Mouse (Mus musculus): Measurements from ENCODE around the gene Sspo. TPM values are rescaled to one million over a fixed set of nuclear protein-coding genes. Genes with fewer than 3 reads are reported as not detected.
A peak's percentile ranks its signal among the peaks of the same experiment; 100 is the strongest.

The Sspo gene
- polyA plus RNA-seq, 1 experiment from 2014 or later, result 0.05 TPM

- no peak overlapping the region for H3K4me2 ChIP-seq (replicated peaks; ENCODE audit: low read depth, low read length)
- no peak overlapping the region for H3K27ac ChIP-seq (ENCODE audit: low read depth, low read length)
- ATAC-seq (ENCODE audit: low FRiP score) (no peak), DNase-seq (ENCODE audit: low spot score) (no peak)
- H3K9ac ChIP-seq (ENCODE audit: low read depth, low read length), result no peak overlapping the region
- H3K4me3 ChIP-seq (ENCODE audit: low read depth, low read length), result no peak overlapping the region
- H3K27me3 ChIP-seq (ENCODE audit: control insufficient read depth, insufficient read depth, low read length), result no peaks in the 10 kb centered on the region
- H3K9me3 ChIP-seq (ENCODE audit: control insufficient read depth, low read length), result no peaks in the 10 kb centered on the region
- H3K4me1 ChIP-seq (replicated peaks; ENCODE audit: control insufficient read depth, insufficient read depth, low read length), result peaks cover 4% of the 10 kb centered on the region
- no peaks in the 10 kb centered on the region for H3K36me3 ChIP-seq (ENCODE audit: control insufficient read depth, insufficient read depth, low read length)
- 78% methylated on average over 4 of the region's 4 CpGs for WGBS
Observed at GRCm38 (mm10) chr6:48536091-48536490, 88.1 kb downstream of the Sspo start.

DNA sequence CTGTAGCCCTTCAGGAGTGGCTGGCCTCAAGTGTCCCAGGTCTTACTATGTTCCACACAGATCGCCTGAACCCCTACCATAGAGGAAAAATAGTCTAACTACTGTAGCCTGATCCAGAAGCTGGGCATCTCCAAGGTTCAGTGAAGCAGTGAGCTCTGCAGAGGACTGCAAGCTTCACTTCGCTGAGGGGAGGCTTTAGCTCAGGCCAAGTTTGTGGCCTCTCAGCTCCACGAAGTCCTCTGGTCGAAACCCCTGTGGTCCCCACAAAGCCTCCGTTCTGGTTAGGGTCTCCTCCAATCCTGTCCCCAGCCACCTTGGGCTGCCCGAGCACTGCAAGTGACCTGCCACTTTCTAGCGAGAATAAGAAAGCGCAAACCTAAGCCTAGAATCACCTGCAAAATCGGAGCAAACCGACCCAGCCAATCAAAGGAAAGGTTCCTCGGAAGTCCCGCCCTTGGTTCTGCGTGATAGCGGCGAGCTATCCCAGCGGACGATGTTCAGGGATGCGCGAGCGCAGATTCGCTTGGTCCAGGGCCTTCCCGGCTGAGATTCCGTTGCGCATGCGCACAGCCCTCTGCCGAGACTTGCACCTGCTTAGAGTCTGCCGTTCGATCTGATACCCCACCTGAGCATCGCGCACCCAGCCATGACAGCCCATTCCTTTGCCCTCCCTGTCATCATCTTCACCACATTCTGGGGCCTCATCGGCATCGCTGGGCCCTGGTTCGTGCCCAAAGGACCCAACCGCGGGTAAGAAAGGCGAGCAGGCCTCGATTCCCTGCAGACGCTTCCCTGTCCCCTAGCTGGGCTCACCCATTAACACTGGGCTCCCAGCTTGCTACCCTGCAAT lies 89.3 kb downstream of the Sspo start, which contains the start of gene Atp6v0e2:
TSS of gene Atp6v0e2 (plus strand) at position 511 of the 850 bp plus-strand sequence.
- 4% methylated on average over 38 of the region's 38 CpGs for WGBS
- ATAC-seq (ENCODE audit: low FRiP score) (peak; percentile 93), DNase-seq (ENCODE audit: low spot score) (peak; percentile 93)
- Histone ChIP-seq H3K4me1 (replicated peaks; ENCODE audit: control insufficient read depth, insufficient read depth, low read length) (peaks cover 4% of the 10 kb centered on the region), H3K9ac (ENCODE audit: low read depth, low read length) (peak within 1 kb of the TSS; percentile 71), H3K27ac (ENCODE audit: low read depth, low read length) (peak within 1 kb of the TSS; percentile 36; the same call in 1 of the 2 replicates), H3K36me3 (ENCODE audit: control insufficient read depth, insufficient read depth, low read length) (no peaks in the 10 kb centered on the region), H3K9me3 (ENCODE audit: control insufficient read depth, low read length) (no peaks in the 10 kb centered on the region), H3K27me3 (ENCODE audit: control insufficient read depth, insufficient read depth, low read length) (no peaks in the 10 kb centered on the region), H3K4me2 (replicated peaks; ENCODE audit: low read depth, low read length) (peak within 1 kb of the TSS; percentile 77), H3K4me3 (ENCODE audit: low read depth, low read length) (peak within 1 kb of the TSS; percentile 58)

GRCm38 (mm10) chr6:48538841-48539737 lies 91.1 kb downstream of the Sspo start:
- ATAC-seq (ENCODE audit: low FRiP score) (no peak), DNase-seq (ENCODE audit: low spot score) (peak; percentile 82)
- no peak overlapping the region for H3K4me3 ChIP-seq (ENCODE audit: low read depth, low read length)

DNA sequence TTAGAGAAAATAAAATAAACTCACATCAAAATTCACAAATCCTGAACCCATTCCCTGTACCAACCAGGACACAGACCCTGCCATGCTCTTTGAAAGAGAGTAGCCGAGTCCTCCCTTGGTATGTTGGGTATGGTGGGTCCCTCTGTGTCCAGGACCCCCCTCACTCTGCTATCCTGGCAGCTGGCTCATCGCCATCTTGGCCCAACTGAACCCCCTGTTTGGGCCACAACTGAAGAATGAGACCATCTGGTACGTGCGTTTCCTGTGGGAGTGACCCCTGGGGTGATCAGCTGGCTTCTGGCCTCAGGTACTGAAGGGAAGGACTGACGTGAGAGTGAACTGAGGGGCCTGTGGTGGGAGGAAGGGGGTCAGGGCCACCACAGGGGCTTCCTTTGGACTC lies 91.8 kb downstream of the Sspo start:
- no peak overlapping the region for H3K4me3 ChIP-seq (ENCODE audit: low read depth, low read length)
- no peak overlapping the region for H3K9ac ChIP-seq (ENCODE audit: low read depth, low read length)
- H3K9me3 ChIP-seq (ENCODE audit: control insufficient read depth, low read length), result no peaks in the 10 kb centered on the region
- H3K27me3 ChIP-seq (ENCODE audit: control insufficient read depth, insufficient read depth, low read length), result no peaks in the 10 kb centered on the region
- no peak overlapping the region for H3K27ac ChIP-seq (ENCODE audit: low read depth, low read length)
- no peak overlapping the region for H3K4me2 ChIP-seq (replicated peaks; ENCODE audit: low read depth, low read length)
- DNase-seq (ENCODE audit: low spot score), result no peak
- ATAC-seq (ENCODE audit: low FRiP score), result no peak
- no peaks in the 10 kb centered on the region for H3K36me3 ChIP-seq (ENCODE audit: control insufficient read depth, insufficient read depth, low read length)
- WGBS, result 67% methylated on average over 5 of the region's 5 CpGs
- H3K4me1 ChIP-seq (replicated peaks; ENCODE audit: control insufficient read depth, insufficient read depth, low read length), result peaks cover 4% of the 10 kb centered on the region

More at GRCm38 (mm10) chr6:48538841-48539737, 91.1 kb downstream of the Sspo start:
- Histone ChIP-seq H3K36me3 (ENCODE audit: control insufficient read depth, insufficient read depth, low read length) (no peaks in the 10 kb centered on the region), H3K4me2 (replicated peaks; ENCODE audit: low read depth, low read length) (no peak overlapping the region), H3K4me1 (replicated peaks; ENCODE audit: control insufficient read depth, insufficient read depth, low read length) (peaks cover 4% of the 10 kb centered on the region), H3K9ac (ENCODE audit: low read depth, low read length) (no peak overlapping the region), H3K9me3 (ENCODE audit: control insufficient read depth, low read length) (no peaks in the 10 kb centered on the region), H3K27me3 (ENCODE audit: control insufficient read depth, insufficient read depth, low read length) (no peaks in the 10 kb centered on the region), H3K27ac (ENCODE audit: low read depth, low read length) (no peak overlapping the region)
- WGBS, result 68% methylated on average over 4 of the region's 5 CpGs

- DNase-seq (ENCODE audit: low spot score) (no peak), ATAC-seq (ENCODE audit: low FRiP score) (no peak)
- H3K4me2 ChIP-seq (replicated peaks; ENCODE audit: low read depth, low read length), result no peak overlapping the region
- H3K9me3 ChIP-seq (ENCODE audit: control insufficient read depth, low read length), result no peaks in the 10 kb centered on the region
- H3K9ac ChIP-seq (ENCODE audit: low read depth, low read length), result no peak overlapping the region
- no peaks in the 10 kb centered on the region for H3K27me3 ChIP-seq (ENCODE audit: control insufficient read depth, insufficient read depth, low read length)
- H3K36me3 ChIP-seq (ENCODE audit: control insufficient read depth, insufficient read depth, low read length), result no peaks in the 10 kb centered on the region
- no peak overlapping the region for H3K27ac ChIP-seq (ENCODE audit: low read depth, low read length)
- 65% methylated on average over 3 of the region's 3 CpGs for WGBS
- H3K4me1 ChIP-seq (replicated peaks; ENCODE audit: control insufficient read depth, insufficient read depth, low read length), result peaks cover 4% of the 10 kb centered on the region
- H3K4me3 ChIP-seq (ENCODE audit: low read depth, low read length), result no peak overlapping the region
Observed at GRCm38 (mm10) chr6:48540721-48541120, 92.7 kb downstream of the Sspo start.

DNA sequence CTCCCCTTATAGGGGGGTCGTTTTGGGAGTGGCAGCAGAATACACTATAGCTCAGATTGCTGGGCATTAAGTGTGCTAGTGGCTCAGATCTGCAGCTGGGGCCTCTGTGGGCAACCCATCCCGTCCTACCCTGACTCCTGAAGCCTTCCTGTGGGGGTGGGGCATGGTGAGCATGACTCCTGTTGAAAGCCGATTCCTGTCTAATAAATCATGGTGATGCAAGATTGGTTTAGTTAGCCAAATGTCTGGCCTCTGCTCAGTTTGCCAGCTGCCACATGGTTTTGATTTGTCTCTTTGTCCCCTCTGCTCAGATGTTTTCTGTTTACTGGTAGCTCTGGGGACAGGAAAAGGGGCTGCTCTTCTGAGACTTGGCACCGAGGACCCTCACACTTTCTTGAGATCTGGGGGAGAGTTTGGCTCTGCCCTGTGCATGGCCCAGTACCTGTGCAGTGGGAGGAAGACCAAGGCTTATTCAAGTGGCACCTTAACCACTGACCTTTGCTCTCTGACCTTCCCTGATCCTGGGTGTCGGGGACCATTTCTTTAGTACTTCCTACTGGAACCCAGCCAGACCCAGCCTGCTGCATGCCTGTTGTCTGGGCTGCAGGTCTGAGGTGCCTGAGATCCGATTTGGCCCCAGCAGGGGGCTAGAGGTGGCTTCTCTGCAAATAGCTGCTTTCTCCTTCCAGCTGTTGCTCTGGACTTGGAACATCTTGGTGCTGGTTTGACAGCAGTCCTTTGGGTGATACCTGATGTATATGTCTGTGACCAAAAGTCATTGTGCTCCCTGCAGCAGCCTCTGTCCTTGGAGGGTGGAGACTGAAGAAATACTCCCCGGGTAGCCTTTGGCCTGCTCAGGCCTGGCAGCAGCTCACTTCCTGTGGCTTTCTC lies 93.8 kb downstream of the Sspo start:
- H3K4me1 ChIP-seq (replicated peaks; ENCODE audit: control insufficient read depth, insufficient read depth, low read length), result peaks cover 4% of the 10 kb centered on the region
- no peak overlapping the region for H3K4me2 ChIP-seq (replicated peaks; ENCODE audit: low read depth, low read length)
- H3K27me3 ChIP-seq (ENCODE audit: control insufficient read depth, insufficient read depth, low read length), result no peaks in the 10 kb centered on the region
- WGBS, result 50% methylated on average over 7 of the region's 7 CpGs
- no peak overlapping the region for H3K4me3 ChIP-seq (ENCODE audit: low read depth, low read length)
- H3K9me3 ChIP-seq (ENCODE audit: control insufficient read depth, low read length), result no peaks in the 10 kb centered on the region
- ATAC-seq (ENCODE audit: low FRiP score), result no peak
- DNase-seq (ENCODE audit: low spot score), result no peak
- H3K36me3 ChIP-seq (ENCODE audit: control insufficient read depth, insufficient read depth, low read length), result no peaks in the 10 kb centered on the region
- H3K27ac ChIP-seq (ENCODE audit: low read depth, low read length), result no peak overlapping the region
- H3K9ac ChIP-seq (ENCODE audit: low read depth, low read length), result no peak overlapping the region

- no peak overlapping the region for H3K27ac ChIP-seq (ENCODE audit: low read depth, low read length)
- no peak for ATAC-seq (ENCODE audit: low FRiP score)
- no peaks in the 10 kb centered on the region for H3K36me3 ChIP-seq (ENCODE audit: control insufficient read depth, insufficient read depth, low read length)
- H3K9ac ChIP-seq (ENCODE audit: low read depth, low read length), result no peak overlapping the region
- H3K4me3 ChIP-seq (ENCODE audit: low read depth, low read length), result no peak overlapping the region
- no peak overlapping the region for H3K4me2 ChIP-seq (replicated peaks; ENCODE audit: low read depth, low read length)
- peaks cover 4% of the 10 kb centered on the region for H3K4me1 ChIP-seq (replicated peaks; ENCODE audit: control insufficient read depth, insufficient read depth, low read length)
- WGBS, result 88% methylated on average over 3 of the region's 3 CpGs
- H3K9me3 ChIP-seq (ENCODE audit: control insufficient read depth, low read length), result no peaks in the 10 kb centered on the region
- DNase-seq (ENCODE audit: low spot score), result no peak
- H3K27me3 ChIP-seq (ENCODE audit: control insufficient read depth, insufficient read depth, low read length), result no peaks in the 10 kb centered on the region
Observed at GRCm38 (mm10) chr6:48542631-48543030, 94.6 kb downstream of the Sspo start.

- Histone ChIP-seq H3K36me3 (ENCODE audit: control insufficient read depth, insufficient read depth, low read length) (no peaks in the 10 kb centered on the region), H3K4me3 (ENCODE audit: low read depth, low read length) (no peak overlapping the region), H3K9ac (ENCODE audit: low read depth, low read length) (no peak overlapping the region), H3K27ac (ENCODE audit: low read depth, low read length) (no peak overlapping the region), H3K4me1 (replicated peaks; ENCODE audit: control insufficient read depth, insufficient read depth, low read length) (no peaks in the 10 kb centered on the region), H3K4me2 (replicated peaks; ENCODE audit: low read depth, low read length) (no peak overlapping the region), H3K27me3 (ENCODE audit: control insufficient read depth, insufficient read depth, low read length) (no peaks in the 10 kb centered on the region), H3K9me3 (ENCODE audit: control insufficient read depth, low read length) (no peaks in the 10 kb centered on the region)
- DNase-seq (ENCODE audit: low spot score) (no peak), ATAC-seq (ENCODE audit: low FRiP score) (no peak)
- 78% methylated on average over 5 of the region's 5 CpGs for WGBS
Observed at GRCm38 (mm10) chr6:48545251-48545650, 97.2 kb downstream of the Sspo start.

Data from hindbrain, embryonic 11.5 days (tissue).